ENCODE assay signal across 9 mouse cellular contexts in the genomic region with DNA sequence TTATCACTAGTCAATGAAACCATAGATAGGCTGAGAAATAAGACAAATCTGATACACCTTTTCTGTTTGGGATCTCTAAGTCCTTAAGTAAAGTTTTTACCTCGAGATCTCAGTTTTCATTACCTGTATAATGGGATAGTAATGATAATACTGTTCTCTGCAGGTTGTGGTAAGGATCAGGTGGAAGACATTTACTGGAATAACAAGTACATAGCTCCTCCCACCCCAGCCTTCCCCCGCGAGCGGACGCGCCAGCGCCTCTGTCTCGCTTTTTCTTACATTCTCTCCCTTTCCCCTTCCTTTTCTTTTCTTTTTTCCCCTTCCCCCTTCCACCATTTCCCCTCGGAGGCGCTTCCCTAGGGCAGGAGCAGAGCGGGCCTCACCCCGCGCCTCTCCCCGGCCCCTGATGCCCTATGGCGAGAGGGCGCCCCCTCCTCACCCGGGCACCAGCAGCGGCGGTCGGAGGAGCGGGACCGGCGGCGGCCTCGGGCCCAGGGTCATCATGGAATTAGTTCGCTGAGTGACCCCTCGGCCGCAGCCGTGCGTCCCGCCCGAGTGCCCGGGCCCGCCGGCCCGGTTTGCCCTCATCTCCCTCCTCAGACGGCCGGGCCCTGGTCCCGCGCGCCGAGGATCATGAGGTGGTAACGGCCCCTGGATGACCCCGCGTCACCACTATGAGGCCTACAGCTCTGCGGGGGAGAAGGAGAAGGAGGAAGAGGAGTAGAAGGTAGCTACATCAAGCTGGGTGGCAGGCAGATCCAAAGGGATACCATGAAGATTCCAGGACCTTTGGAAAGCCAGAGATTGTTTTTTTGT.
DNase-seq lines count a peak whose midpoint lies in the region; ATAC-seq and TF ChIP-seq lines count a peak whose summit lies in the region.
"Had no signal": no experiment of that assay in that cellular context is flagged by ENCODE, and none has a peak within 500 bp of the region (broad histone marks: within the 10 kb centered on the region; RNA-seq: fewer than 3 reads in every experiment).

No protein-coding gene starts in this region.

- peak overlapping the region; percentile 74 for H3K4me2 ChIP-seq in kidney, embryonic 15.5 days
- H3K4me2 ChIP-seq in hindbrain, embryonic 15.5 days = peak overlapping the region; percentile 62
- peak overlapping the region; percentile 53 for H3K4me2 ChIP-seq in midbrain, postnatal 0 days (ENCODE audit: low read depth, low read length, poor library complexity, severe bottlenecking)

- no peak for DNase-seq in kidney, adult 8-10 months
- peak; percentile 47 for DNase-seq in embryonic facial prominence, embryonic 10.5 days (ENCODE audit: low spot score)
- no peak for DNase-seq in midbrain, postnatal 0 days (ENCODE audit: low spot score)
- DNase-seq in left cerebral cortex, postnatal 14 days (ENCODE audit: low spot score in 2 of 2) = no peak
- no peak for DNase-seq in MN1 (ENCODE audit: low spot score)
- no peak for DNase-seq in frontal cortex, postnatal 25 days (ENCODE audit: low spot score in 2 of 2)

- intact Hi-C loops in left cerebral cortex, postnatal 14 days (cut with DNase I) = no loop called here

- ATAC-seq in kidney, embryonic 15.5 days (replicated peaks; ENCODE audit: low FRiP score) = peak; percentile 70
- peak; percentile 38 for ATAC-seq in hindbrain, embryonic 15.5 days (ENCODE audit: low FRiP score, low read depth)
- ATAC-seq in midbrain, postnatal 0 days (ENCODE audit: low FRiP score) = peak; percentile 52; the same call in 1 of the 2 replicates

- H3K9me3 ChIP-seq in kidney, embryonic 15.5 days (replicated peaks) = no peaks in the 10 kb centered on the region
- no peaks in the 10 kb centered on the region for H3K9me3 ChIP-seq in embryonic facial prominence, embryonic 10.5 days
- H3K9me3 ChIP-seq in hindbrain, embryonic 15.5 days = no peaks in the 10 kb centered on the region
- H3K9me3 ChIP-seq in midbrain, postnatal 0 days (ENCODE audit: low read length) = no peaks in the 10 kb centered on the region
- H3K9me3 ChIP-seq: megakaryocyte, embryonic 14.5 days had no signal

- no peak overlapping the region for H3K27ac ChIP-seq in kidney, embryonic 15.5 days
- H3K27ac ChIP-seq in embryonic facial prominence, embryonic 10.5 days (replicated peaks) = peak overlapping the region; percentile 67; the same call in 1 of the 2 replicates
- no peak overlapping the region for H3K27ac ChIP-seq in hindbrain, embryonic 15.5 days (replicated peaks)
- H3K27ac ChIP-seq in midbrain, postnatal 0 days (ENCODE audit: low read depth, low read length) = no peak overlapping the region

- H3K36me3 ChIP-seq in kidney, embryonic 15.5 days = no peaks in the 10 kb centered on the region
- H3K36me3 ChIP-seq in embryonic facial prominence, embryonic 10.5 days (replicated peaks) = no peaks in the 10 kb centered on the region
- no peaks in the 10 kb centered on the region for H3K36me3 ChIP-seq in hindbrain, embryonic 15.5 days
- no peaks in the 10 kb centered on the region for H3K36me3 ChIP-seq in midbrain, postnatal 0 days (ENCODE audit: insufficient read depth, low read length)

- H3K4me1 ChIP-seq in kidney, embryonic 15.5 days = no peaks in the 10 kb centered on the region
- peaks cover 9% of the 10 kb centered on the region; the same call in 1 of the 2 replicates for H3K4me1 ChIP-seq in embryonic facial prominence, embryonic 10.5 days
- H3K4me1 ChIP-seq in hindbrain, embryonic 15.5 days (replicated peaks) = no peaks in the 10 kb centered on the region
- H3K4me1 ChIP-seq in midbrain, postnatal 0 days (ENCODE audit: insufficient read depth, low read length) = no peaks in the 10 kb centered on the region
- H3K4me1 ChIP-seq: megakaryocyte, embryonic 14.5 days had no signal

- H3K4me3 ChIP-seq in kidney, embryonic 15.5 days (replicated peaks) = peak overlapping the region; percentile 46
- peak overlapping the region; percentile 62 for H3K4me3 ChIP-seq in embryonic facial prominence, embryonic 10.5 days
- peak overlapping the region; percentile 40 for H3K4me3 ChIP-seq in hindbrain, embryonic 15.5 days
- peak overlapping the region; percentile 35 for H3K4me3 ChIP-seq in midbrain, postnatal 0 days (ENCODE audit: low read depth, low read length)
- H3K4me3 ChIP-seq: megakaryocyte, embryonic 14.5 days had no signal

- no peak for TF ChIP-seq CTCF in midbrain, postnatal 0 days (IDR thresholded peaks at IDR 0.05)

- H3K27me3 ChIP-seq in kidney, embryonic 15.5 days = no peaks in the 10 kb centered on the region
- peaks cover 16% of the 10 kb centered on the region for H3K27me3 ChIP-seq in embryonic facial prominence, embryonic 10.5 days (replicated peaks; ENCODE audit: low read depth, poor library complexity, severe bottlenecking)
- H3K27me3 ChIP-seq in hindbrain, embryonic 15.5 days = no peaks in the 10 kb centered on the region
- H3K27me3 ChIP-seq in midbrain, postnatal 0 days (ENCODE audit: insufficient read depth, low read length) = no peaks in the 10 kb centered on the region

- 4% methylated on average over 46 of the region's 46 CpGs for WGBS in kidney, embryonic 15.5 days
- WGBS in embryonic facial prominence, embryonic 10.5 days = 4% methylated on average over 46 of the region's 46 CpGs
- 5% methylated on average over 46 of the region's 46 CpGs for WGBS in hindbrain, embryonic 15.5 days
- 6% methylated on average over 45 of the region's 46 CpGs for WGBS in midbrain, postnatal 0 days

- H3K9ac ChIP-seq in kidney, embryonic 15.5 days = 0 out of 2 replicates have a peak overlapping the region, but pooled peaks have one; percentile 21
- peak overlapping the region; percentile 31; the same call in 1 of the 2 replicates for H3K9ac ChIP-seq in hindbrain, embryonic 15.5 days
- H3K9ac ChIP-seq in midbrain, postnatal 0 days (replicated peaks; ENCODE audit: low read length, poor library complexity, severe bottlenecking) = no peak overlapping the region
